Mouse (Mus musculus): ENCODE results near the gene Mllt6. TPM values are rescaled to one million over a fixed set of nuclear protein-coding genes. Genes with fewer than 3 reads are reported as not detected.

Gene Mllt6
- polyA plus RNA-seq, 1 experiment from 2014 or later, result 3.4 TPM

DNA sequence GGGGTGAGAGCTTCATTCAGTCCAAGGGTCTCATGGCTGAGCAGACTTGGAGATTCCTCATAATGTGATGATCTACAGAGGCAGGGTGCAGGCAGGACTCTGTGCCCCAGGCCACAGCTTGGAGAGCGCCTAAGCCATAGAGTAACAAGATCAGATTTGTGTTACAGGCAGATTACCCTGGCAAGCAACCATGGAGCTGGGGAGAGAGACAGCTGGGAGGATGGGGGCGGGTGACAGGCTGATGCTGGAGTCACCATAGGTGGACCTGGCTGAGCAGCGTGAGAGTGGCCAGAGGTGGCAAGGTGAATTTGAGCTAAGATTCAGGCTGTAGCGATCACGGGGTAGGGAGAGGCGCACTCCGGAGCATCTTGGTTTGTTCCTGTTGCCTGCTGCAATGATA, 4.9 kb downstream of the Mllt6 start:
- H3K4me3 ChIP-seq (ENCODE audit: low read depth, low read length), result no peak overlapping the region
- no peak for ATAC-seq (replicated peaks; ENCODE audit: low FRiP score)

DNA sequence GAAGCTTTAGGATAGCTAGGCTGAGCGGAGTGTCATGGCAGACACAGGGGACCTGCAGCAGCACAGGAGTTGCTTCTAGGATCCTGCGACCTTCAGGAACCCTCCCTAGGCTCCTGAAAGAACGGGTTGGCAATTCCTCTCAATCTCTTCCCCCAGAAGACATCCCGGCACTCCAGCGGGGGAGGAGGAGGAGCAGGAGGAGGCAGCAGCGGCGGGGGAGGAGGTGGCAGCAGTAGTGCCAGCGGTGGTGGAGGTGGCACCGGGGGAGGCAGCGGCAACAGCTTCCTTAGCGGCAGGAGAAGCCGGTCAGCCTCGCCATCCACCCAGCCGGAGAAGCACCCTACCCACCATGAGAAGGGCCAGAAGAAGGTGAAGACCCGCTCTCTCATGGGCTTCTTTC, 6.1 kb downstream of the Mllt6 start:
- Histone ChIP-seq H3K4me1 (replicated peaks; ENCODE audit: control insufficient read depth, insufficient read depth, low read length) (peaks cover 12% of the 10 kb centered on the region), H3K9ac (ENCODE audit: low read length) (no peak overlapping the region), H3K27ac (ENCODE audit: low read depth, low read length) (0 out of 2 replicates have a peak overlapping the region, but pooled peaks have one; percentile 37)

More for the DNA sequence above, 4.9 kb downstream of the Mllt6 start:
- DNase-seq (ENCODE audit: low spot score), result no peak
- no peak overlapping the region for H3K4me2 ChIP-seq (ENCODE audit: low read depth, low read length, severe bottlenecking)
- H3K9me3 ChIP-seq (ENCODE audit: control insufficient read depth, low read length), result no peaks in the 10 kb centered on the region
- H3K4me1 ChIP-seq (replicated peaks; ENCODE audit: control insufficient read depth, insufficient read depth, low read length), result peaks cover 13% of the 10 kb centered on the region
- H3K9ac ChIP-seq (ENCODE audit: low read length), result no peak overlapping the region
- no peaks in the 10 kb centered on the region for H3K27me3 ChIP-seq (ENCODE audit: control insufficient read depth, insufficient read depth, low read length)
- H3K27ac ChIP-seq (ENCODE audit: low read depth, low read length), result no peak overlapping the region
- 95% methylated on average over 7 of the region's 7 CpGs for WGBS
- H3K36me3 ChIP-seq (ENCODE audit: control insufficient read depth, insufficient read depth, low read length), result peaks cover 14% of the 10 kb centered on the region

GRCm38 (mm10) chr11:97669829-97670228, 6.6 kb downstream of the Mllt6 start:
- Histone ChIP-seq H3K4me2 (ENCODE audit: low read depth, low read length, severe bottlenecking) (no peak overlapping the region), H3K27ac (ENCODE audit: low read depth, low read length) (no peak overlapping the region), H3K27me3 (ENCODE audit: control insufficient read depth, insufficient read depth, low read length) (no peaks in the 10 kb centered on the region), H3K9ac (ENCODE audit: low read length) (no peak overlapping the region), H3K4me3 (ENCODE audit: low read depth, low read length) (no peak overlapping the region), H3K4me1 (replicated peaks; ENCODE audit: control insufficient read depth, insufficient read depth, low read length) (peaks cover 6% of the 10 kb centered on the region), H3K36me3 (ENCODE audit: control insufficient read depth, insufficient read depth, low read length) (peaks cover 18% of the 10 kb centered on the region), H3K9me3 (ENCODE audit: control insufficient read depth, low read length) (no peaks in the 10 kb centered on the region)
- no peak for ATAC-seq (replicated peaks; ENCODE audit: low FRiP score)
- 42% methylated on average over 6 of the region's 6 CpGs for WGBS
- DNase-seq (ENCODE audit: low spot score), result no peak

More for the DNA sequence above, 6.1 kb downstream of the Mllt6 start:
- DNase-seq (ENCODE audit: low spot score) (no peak), ATAC-seq (replicated peaks; ENCODE audit: low FRiP score) (no peak)
- Histone ChIP-seq H3K4me2 (ENCODE audit: low read depth, low read length, severe bottlenecking) (no peak overlapping the region), H3K9me3 (ENCODE audit: control insufficient read depth, low read length) (no peaks in the 10 kb centered on the region), H3K36me3 (ENCODE audit: control insufficient read depth, insufficient read depth, low read length) (peaks cover 18% of the 10 kb centered on the region), H3K4me3 (ENCODE audit: low read depth, low read length) (no peak overlapping the region), H3K27me3 (ENCODE audit: control insufficient read depth, insufficient read depth, low read length) (no peaks in the 10 kb centered on the region)
- WGBS, result 53% methylated on average over 15 of the region's 15 CpGs

GRCm38 (mm10) chr11:97670234-97671176, 7.3 kb downstream of the Mllt6 start:
- no peak overlapping the region for H3K4me3 ChIP-seq (ENCODE audit: low read depth, low read length)
- peaks cover 3% of the 10 kb centered on the region; the same call in 1 of the 2 replicates for H3K4me1 ChIP-seq (replicated peaks; ENCODE audit: control insufficient read depth, insufficient read depth, low read length)
- WGBS, result 60% methylated on average over 13 of the region's 13 CpGs
- no peaks in the 10 kb centered on the region for H3K9me3 ChIP-seq (ENCODE audit: control insufficient read depth, low read length)
- DNase-seq (ENCODE audit: low spot score), result no peak
- ATAC-seq (replicated peaks; ENCODE audit: low FRiP score), result no peak
- no peak overlapping the region for H3K27ac ChIP-seq (ENCODE audit: low read depth, low read length)
- H3K9ac ChIP-seq (ENCODE audit: low read length), result no peak overlapping the region
- H3K36me3 ChIP-seq (ENCODE audit: control insufficient read depth, insufficient read depth, low read length), result peaks cover 22% of the 10 kb centered on the region
- H3K27me3 ChIP-seq (ENCODE audit: control insufficient read depth, insufficient read depth, low read length), result no peaks in the 10 kb centered on the region
- H3K4me2 ChIP-seq (ENCODE audit: low read depth, low read length, severe bottlenecking), result no peak overlapping the region

GRCm38 (mm10) chr11:97671177-97671527, 7.9 kb downstream of the Mllt6 start:
- peaks cover 18% of the 10 kb centered on the region for H3K36me3 ChIP-seq (ENCODE audit: control insufficient read depth, insufficient read depth, low read length)
- DNase-seq (ENCODE audit: low spot score) (no peak), ATAC-seq (replicated peaks; ENCODE audit: low FRiP score) (no peak)
- H3K4me1 ChIP-seq (replicated peaks; ENCODE audit: control insufficient read depth, insufficient read depth, low read length), result peaks cover 3% of the 10 kb centered on the region; the same call in 1 of the 2 replicates
- no peak overlapping the region for H3K4me3 ChIP-seq (ENCODE audit: low read depth, low read length)
- H3K9ac ChIP-seq (ENCODE audit: low read length), result no peak overlapping the region
- no peak overlapping the region for H3K4me2 ChIP-seq (ENCODE audit: low read depth, low read length, severe bottlenecking)
- no peaks in the 10 kb centered on the region for H3K9me3 ChIP-seq (ENCODE audit: control insufficient read depth, low read length)
- no peak overlapping the region for H3K27ac ChIP-seq (ENCODE audit: low read depth, low read length)
- H3K27me3 ChIP-seq (ENCODE audit: control insufficient read depth, insufficient read depth, low read length), result no peaks in the 10 kb centered on the region
- 43% methylated on average over 2 of the region's 2 CpGs for WGBS

DNA sequence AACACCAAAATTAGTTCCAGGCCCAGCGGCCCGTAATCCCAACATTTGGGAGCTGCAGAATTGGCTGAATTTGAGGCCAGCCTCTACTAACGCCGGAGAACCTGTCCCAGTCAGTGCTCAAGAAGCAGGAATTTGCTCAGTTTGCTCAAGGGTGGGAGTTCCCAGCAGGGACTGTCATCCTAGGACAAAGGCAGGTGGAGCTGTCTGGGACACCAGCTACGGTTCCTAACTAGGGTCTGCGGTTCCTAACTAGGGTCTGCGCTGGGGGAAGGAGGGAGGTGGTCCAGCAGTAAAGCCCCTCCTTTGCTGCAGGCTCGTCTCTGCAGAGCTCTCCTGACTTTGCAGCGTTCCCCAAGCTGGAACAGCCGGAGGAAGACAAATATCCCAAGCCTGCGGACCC, 9.9 kb downstream of the Mllt6 start:
- H3K9ac ChIP-seq (ENCODE audit: low read length), result no peak overlapping the region
- no peak for ATAC-seq (replicated peaks; ENCODE audit: low FRiP score)
- no peak overlapping the region for H3K4me2 ChIP-seq (ENCODE audit: low read depth, low read length, severe bottlenecking)
- no peaks in the 10 kb centered on the region for H3K27me3 ChIP-seq (ENCODE audit: control insufficient read depth, insufficient read depth, low read length)
- peaks cover 16% of the 10 kb centered on the region for H3K4me1 ChIP-seq (replicated peaks; ENCODE audit: control insufficient read depth, insufficient read depth, low read length)
- H3K4me3 ChIP-seq (ENCODE audit: low read depth, low read length), result no peak overlapping the region
- no peaks in the 10 kb centered on the region for H3K9me3 ChIP-seq (ENCODE audit: control insufficient read depth, low read length)
- 81% methylated on average over 11 of the region's 11 CpGs for WGBS
- peaks cover 13% of the 10 kb centered on the region for H3K36me3 ChIP-seq (ENCODE audit: control insufficient read depth, insufficient read depth, low read length)
- H3K27ac ChIP-seq (ENCODE audit: low read depth, low read length), result no peak overlapping the region
- no peak for DNase-seq (ENCODE audit: low spot score)

DNA sequence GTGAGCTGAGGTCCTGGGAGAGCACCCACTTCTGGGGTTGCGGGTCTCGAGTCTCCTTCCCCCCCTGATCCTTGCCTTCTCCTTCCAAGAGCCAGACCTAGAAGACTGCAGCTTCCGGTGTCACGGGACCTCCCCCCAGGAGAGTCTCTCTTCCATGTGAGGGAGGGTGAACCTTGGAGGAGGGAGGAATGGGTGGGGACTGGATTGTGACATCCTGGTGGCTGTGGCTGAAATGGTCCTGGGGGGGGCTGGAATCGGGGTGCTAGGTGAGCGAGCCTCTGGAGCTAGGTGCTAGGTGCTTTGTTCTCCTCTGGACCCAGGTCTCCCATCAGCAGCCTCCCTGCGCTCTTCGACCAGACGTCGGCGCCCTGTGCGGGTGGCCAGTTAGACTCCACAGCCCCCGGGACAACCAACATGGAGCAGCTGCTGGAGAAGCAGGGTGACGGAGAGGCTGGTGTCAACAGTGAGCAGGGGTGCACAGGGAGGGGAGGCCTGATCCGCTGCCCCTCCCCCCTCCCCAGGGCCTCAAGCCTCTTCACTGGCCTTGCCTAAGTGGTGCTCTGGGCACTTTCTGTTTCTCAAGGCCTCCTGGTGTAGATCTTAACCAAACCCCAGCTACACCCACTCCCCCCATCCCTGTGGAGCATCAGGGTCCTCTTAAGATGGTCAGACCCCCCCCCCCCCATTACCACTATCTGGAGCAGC, 13.0 kb downstream of the Mllt6 start:
- 80% methylated on average over 15 of the region's 15 CpGs for WGBS
- DNase-seq (ENCODE audit: low spot score), result no peak
- Histone ChIP-seq H3K36me3 (ENCODE audit: control insufficient read depth, insufficient read depth, low read length) (peaks cover 14% of the 10 kb centered on the region), H3K9me3 (ENCODE audit: control insufficient read depth, low read length) (no peaks in the 10 kb centered on the region), H3K27ac (ENCODE audit: low read depth, low read length) (no peak overlapping the region), H3K4me2 (ENCODE audit: low read depth, low read length, severe bottlenecking) (no peak overlapping the region), H3K9ac (ENCODE audit: low read length) (no peak overlapping the region; the same call in 1 of the 2 replicates), H3K4me3 (ENCODE audit: low read depth, low read length) (no peak overlapping the region), H3K27me3 (ENCODE audit: control insufficient read depth, insufficient read depth, low read length) (no peaks in the 10 kb centered on the region), H3K4me1 (replicated peaks; ENCODE audit: control insufficient read depth, insufficient read depth, low read length) (peaks cover 17% of the 10 kb centered on the region)
- ATAC-seq (replicated peaks; ENCODE audit: low FRiP score), result no peak

DNA sequence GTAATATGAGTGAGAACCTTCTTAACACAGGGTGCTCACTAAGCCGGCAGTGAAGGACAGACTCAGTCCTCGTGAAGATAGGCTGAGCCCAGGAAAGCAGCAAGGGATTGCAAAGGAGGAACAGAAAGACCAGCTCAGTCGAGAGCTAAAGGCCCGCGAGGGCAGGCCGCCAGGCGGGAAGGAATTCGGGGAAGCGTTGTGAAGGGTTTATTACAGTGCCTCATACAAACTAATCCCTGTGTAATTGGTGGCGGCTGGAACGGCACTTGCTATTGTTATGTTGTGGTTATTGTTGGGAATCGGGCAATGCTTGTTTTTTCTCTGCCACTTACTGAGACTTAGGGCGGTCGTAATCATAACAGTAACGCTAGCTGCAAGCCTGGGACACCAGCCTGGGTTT, 14.2 kb downstream of the Mllt6 start:
- no peak overlapping the region for H3K4me3 ChIP-seq (ENCODE audit: low read depth, low read length)
- WGBS, result 31% methylated on average over 15 of the region's 15 CpGs
- H3K4me1 ChIP-seq (replicated peaks; ENCODE audit: control insufficient read depth, insufficient read depth, low read length), result peaks cover 17% of the 10 kb centered on the region
- H3K36me3 ChIP-seq (ENCODE audit: control insufficient read depth, insufficient read depth, low read length), result peaks cover 14% of the 10 kb centered on the region
- H3K9me3 ChIP-seq (ENCODE audit: control insufficient read depth, low read length), result no peaks in the 10 kb centered on the region
- H3K27ac ChIP-seq (ENCODE audit: low read depth, low read length), result no peak overlapping the region
- DNase-seq (ENCODE audit: low spot score), result no peak
- ATAC-seq (replicated peaks; ENCODE audit: low FRiP score), result no peak
- H3K4me2 ChIP-seq (ENCODE audit: low read depth, low read length, severe bottlenecking), result no peak overlapping the region
- no peak overlapping the region for H3K9ac ChIP-seq (ENCODE audit: low read length)
- H3K27me3 ChIP-seq (ENCODE audit: control insufficient read depth, insufficient read depth, low read length), result no peaks in the 10 kb centered on the region
